Mouse (Mus musculus) spleen, adult 2 months (tissue): ENCODE data around the gene Il10rb. TPM values are rescaled to one million over a fixed set of nuclear protein-coding genes. Genes with fewer than 3 reads are reported as not detected.
A peak's percentile ranks its signal among the peaks of the same experiment; 100 is the strongest.

Experiments
- DNase-seq, 2 experiments: peaks; one replicate each; pipeline versions ENCODE4 v3.0.0 to v3.0.0-alpha.2; 2012 to 2021; ENCODE audit warnings: low spot score in 2 of 2, low read depth in 1 of 2
- H3K27ac ChIP-seq: fragments of 200-500 bp; 2 replicates; pipeline ENCODE4 v1.5.1; 2012; ENCODE audit warnings: low read length, inconsistent platforms; ENCODE audit not compliant: insufficient read depth
- H3K27me3 ChIP-seq: fragments of 200-500 bp; 2 replicates; pipeline ENCODE4 v1.6.1; 2012; ENCODE audit warnings: mild to moderate bottlenecking, moderate library complexity, low read length, inconsistent platforms; ENCODE audit not compliant: control insufficient read depth, insufficient read depth
- H3K36me3 ChIP-seq: fragments of 200-500 bp; 2 replicates; pipeline ENCODE4 v1.6.1; 2012; ENCODE audit warnings: mild to moderate bottlenecking, low read length, inconsistent platforms; ENCODE audit not compliant: control insufficient read depth, insufficient read depth
- H3K4me1 ChIP-seq: fragments of 200-500 bp; 2 replicates; pipeline ENCODE4 v1.6.1; 2011; ENCODE audit warnings: inconsistent platforms; ENCODE audit not compliant: control insufficient read depth, insufficient read depth, insufficient read length
- H3K4me3 ChIP-seq: fragments of 200-500 bp; 2 replicates; pipeline ENCODE4 v1.5.1; 2011; ENCODE audit warnings: mild to moderate bottlenecking, inconsistent platforms; ENCODE audit not compliant: insufficient read depth, insufficient read length; ENCODE audit errors: extremely low read depth
- CTCF ChIP-seq: fragments of 200-500 bp; IDR thresholded peaks from 2 replicates; pipeline ENCODE4 v1.5.1; 2011; ENCODE audit warnings: mild to moderate bottlenecking, inconsistent platforms; ENCODE audit not compliant: insufficient read depth, insufficient read length, insufficient replicate concordance; ENCODE audit errors: extremely low read depth
- POLR2A ChIP-seq: fragments of 200-500 bp; IDR thresholded peaks from 2 replicates; pipeline ENCODE4 v1.6.1; 2011; ENCODE audit warnings: low read depth, low read length, inconsistent platforms
- WGBS: fragments of 180-500 bp; shearing (Covaris S2); methylation state at CpG from one replicate; pipeline ENCODE4 v1.1.7; 2018; 5-methylcytosine and 5-hydroxymethylcytosine counted together
- polyA plus RNA-seq: library from polyadenylated mRNA; depleted of rRNA; stranded (reverse); fragments of >200 nt; gene quantifications from 2 replicates; pipeline ENCODE4 v1.2.3, GENCODE M21; 2012; rRNA removed

The Il10rb gene
- 40.0 and 43.8 TPM in 2 replicates for polyA plus RNA-seq

GRCm38 (mm10) chr16:91405640-91406584, at the start of gene Il10rb:
Gene Il10rb, plus strand, starts transcription at chr16:91406164.
- under 1% methylated on average over 50 of the region's 51 CpGs for WGBS
- peak; percentile 78 to 86 for DNase-seq
- Histone ChIP-seq H3K27ac (peak within 1 kb of the TSS; percentile 97), H3K27me3 (no peaks in the 10 kb centered on the region), H3K4me1 (peaks cover 13% of the 10 kb centered on the region), H3K36me3 (peaks cover 12% of the 10 kb centered on the region), H3K4me3 (peak within 1 kb of the TSS; percentile 90)
- TF ChIP-seq POLR2A (peak; percentile 64), CTCF (no peak)

GRCm38 (mm10) chr16:91356760-91357525, 49.0 kb upstream of the Il10rb start:
- H3K36me3 ChIP-seq = no peaks in the 10 kb centered on the region
- no peak for DNase-seq
- peaks cover 11% of the 10 kb centered on the region; the same call in 1 of the 2 replicates for H3K4me1 ChIP-seq
- no peaks in the 10 kb centered on the region for H3K27me3 ChIP-seq
- TF ChIP-seq POLR2A = no peak
- TF ChIP-seq CTCF = no peak
- H3K27ac ChIP-seq = no peak overlapping the region; the same call in 1 of the 2 replicates
- WGBS = 91% methylated on average over 10 of the region's 10 CpGs
- no peak overlapping the region for H3K4me3 ChIP-seq

- 84% methylated on average over 10 of the region's 10 CpGs for WGBS
- Histone ChIP-seq H3K36me3 (no peaks in the 10 kb centered on the region), H3K27ac (no peak overlapping the region), H3K4me1 (peaks cover 11% of the 10 kb centered on the region; the same call in 1 of the 2 replicates), H3K27me3 (no peaks in the 10 kb centered on the region), H3K4me3 (no peak overlapping the region)
- DNase-seq = no peak
- no peak for TF ChIP-seq CTCF
- no peak for TF ChIP-seq POLR2A
Observed at GRCm38 (mm10) chr16:91357526-91357900, 48.5 kb upstream of the Il10rb start.

- H3K27me3 ChIP-seq = no peaks in the 10 kb centered on the region
- 40% methylated on average over 8 of the region's 8 CpGs for WGBS
- TF ChIP-seq POLR2A (no peak), CTCF (peak; percentile 40; the same call in 1 of the 2 replicates)
- H3K27ac ChIP-seq = no peak overlapping the region
- H3K4me3 ChIP-seq = no peak overlapping the region
- DNase-seq = peak; percentile 34 to 54
- H3K36me3 ChIP-seq = no peaks in the 10 kb centered on the region
- peaks cover 11% of the 10 kb centered on the region; the same call in 1 of the 2 replicates for H3K4me1 ChIP-seq
Observed at GRCm38 (mm10) chr16:91358555-91358954, 47.4 kb upstream of the Il10rb start.

- H3K27ac ChIP-seq = no peak overlapping the region
- DNase-seq = no peak
- H3K27me3 ChIP-seq = no peaks in the 10 kb centered on the region
- peaks cover 14% of the 10 kb centered on the region; the same call in 1 of the 2 replicates for H3K4me1 ChIP-seq
- no peaks in the 10 kb centered on the region for H3K36me3 ChIP-seq
- no peak overlapping the region for H3K4me3 ChIP-seq
- 72% methylated on average over 13 of the region's 13 CpGs for WGBS
- no peak for TF ChIP-seq POLR2A
- no peak for TF ChIP-seq CTCF
Observed at GRCm38 (mm10) chr16:91359531-91359930, 46.4 kb upstream of the Il10rb start.

- no peak overlapping the region for H3K27ac ChIP-seq
Observed at GRCm38 (mm10) chr16:91360162-91360561, 45.8 kb upstream of the Il10rb start.

More at GRCm38 (mm10) chr16:91360162-91360561, 45.8 kb upstream of the Il10rb start:
- no peak for DNase-seq
- Histone ChIP-seq H3K4me3 (no peak overlapping the region), H3K27me3 (no peaks in the 10 kb centered on the region), H3K4me1 (peaks cover 8% of the 10 kb centered on the region; the same call in 1 of the 2 replicates), H3K36me3 (no peaks in the 10 kb centered on the region)
- TF ChIP-seq CTCF (no peak), POLR2A (no peak)
- WGBS = 90% methylated on average over 3 of the region's 3 CpGs
